Mouse (Mus musculus) spleen, embryonic (tissue): ENCODE results near the gene Nelfa.
"Not testable (repeated sequence)": the region's sequence is repeated elsewhere in the genome, so short reads cannot be mapped to it uniquely, and the experiment has no call there.

Experiments
- CTCF ChIA-PET: fragments of 350-600 bp; sonication (Branson Sonifier 250); formaldehyde crosslinking; loops from one replicate; lab custom pipeline; 2022; lab: Charles Lee

The Nelfa gene

DNA sequence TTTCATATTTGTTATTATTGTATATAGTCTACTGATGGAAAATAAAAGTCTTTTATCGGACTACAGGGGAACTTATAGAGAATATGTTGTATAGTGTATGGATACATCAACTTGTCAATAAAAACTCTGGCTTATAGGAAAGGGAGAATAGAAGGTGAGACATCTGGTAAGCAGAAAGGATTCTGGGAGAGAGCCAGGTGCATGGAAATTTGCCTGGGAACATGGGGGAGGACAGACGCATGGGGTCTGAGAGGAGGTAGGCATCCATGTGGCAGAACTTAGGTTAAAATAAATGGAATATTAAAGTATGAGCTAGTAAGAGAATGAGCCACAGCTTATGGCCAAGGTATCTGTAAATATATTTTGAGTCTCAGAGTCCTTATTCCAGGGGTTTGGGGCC lies 16.2 kb downstream of the Nelfa start:
- CTCF ChIA-PET: interaction anchor here (0.9 kb wide), 1 partner anchor 14 kb away, joined by 3 read pairs; no protein-coding TSS in a partner anchor

DNA sequence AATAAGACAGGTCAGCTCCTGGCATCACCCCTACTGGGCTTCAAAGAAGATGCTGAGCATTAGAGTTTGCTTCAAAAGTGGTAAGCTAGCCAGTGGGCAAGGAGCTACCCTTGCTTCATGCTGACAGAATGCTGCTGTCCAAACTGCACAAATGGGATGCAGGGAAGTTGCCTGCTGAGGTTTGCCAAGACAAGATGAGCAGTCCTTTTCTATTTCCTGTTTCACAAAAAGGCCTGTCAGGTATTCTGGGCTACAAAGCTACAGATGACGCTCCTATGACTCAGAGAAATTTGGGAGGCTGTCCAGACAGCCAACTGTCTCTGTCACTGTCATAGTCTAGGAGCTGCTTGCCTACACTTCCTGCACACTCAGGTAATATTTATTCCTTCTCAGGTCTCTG lies 16.7 kb downstream of the Nelfa start:
- CTCF ChIA-PET: interaction anchor here (0.9 kb wide), 1 partner anchor 14 kb away, joined by 3 read pairs; no protein-coding TSS in a partner anchor

DNA sequence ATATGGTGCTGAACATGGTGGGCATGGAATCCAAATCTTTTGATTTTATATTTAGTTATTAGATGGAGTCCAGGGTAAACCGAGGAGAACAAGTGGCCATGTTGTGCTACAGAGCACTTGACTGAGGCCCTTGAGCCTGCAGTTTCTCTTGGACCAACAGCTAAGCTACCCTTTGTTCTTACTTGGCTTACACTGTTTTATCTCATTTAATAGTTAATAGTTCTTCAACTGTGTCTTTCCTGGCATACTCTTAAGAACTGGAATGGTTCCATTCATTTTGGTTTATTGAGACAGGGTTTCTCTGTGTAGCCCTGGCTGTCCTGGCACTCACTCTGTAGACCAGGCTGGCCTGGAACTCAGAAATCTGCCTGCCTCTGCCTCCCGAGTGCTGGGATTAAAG lies 19.6 kb downstream of the Nelfa start:
- CTCF ChIA-PET: interaction anchor here (0.6 kb wide), 1 partner anchor 425 kb away, joined by 3 read pairs; no protein-coding TSS in a partner anchor

DNA sequence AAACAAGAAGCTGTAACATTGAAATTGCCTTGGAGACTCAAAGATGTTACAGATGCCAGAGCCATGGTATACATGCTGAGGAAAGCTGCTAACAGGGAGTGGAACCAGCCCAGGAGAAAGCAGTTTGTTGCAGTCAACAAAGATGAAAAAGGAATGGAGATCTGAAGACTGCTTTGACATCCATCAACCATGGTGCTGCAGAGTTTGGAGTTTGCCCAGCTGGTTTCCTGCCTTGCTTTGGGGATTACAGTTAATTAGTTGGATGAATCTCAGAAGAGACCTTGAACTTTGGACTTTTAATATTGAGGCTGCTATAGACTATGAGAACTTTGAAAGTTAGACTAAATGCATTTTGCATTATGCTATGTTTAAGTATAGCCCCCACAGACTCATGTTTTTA lies 21.2 kb downstream of the Nelfa start:
- CTCF ChIA-PET: not testable (repeated sequence)

DNA sequence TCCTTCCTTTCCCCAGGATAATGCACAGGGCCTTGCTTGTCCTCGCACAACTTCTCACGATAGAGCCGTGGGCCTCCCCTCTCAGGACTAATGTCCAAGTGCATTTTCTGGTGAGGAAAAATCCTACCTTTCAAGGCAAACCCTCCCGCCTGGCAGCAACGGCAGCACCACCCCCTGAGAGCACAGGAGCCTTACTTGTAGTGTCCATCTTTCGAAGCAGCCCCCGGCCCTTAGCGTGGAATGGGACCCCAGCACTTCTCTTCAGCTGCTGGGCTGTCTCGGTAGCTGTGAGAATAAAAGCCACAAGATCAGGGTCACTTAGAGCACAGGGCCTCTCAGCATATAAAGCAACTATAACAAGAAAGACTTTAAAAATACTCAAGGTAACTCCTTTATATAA lies 33.0 kb downstream of the Nelfa start:
- CTCF ChIA-PET: no interaction called here

DNA sequence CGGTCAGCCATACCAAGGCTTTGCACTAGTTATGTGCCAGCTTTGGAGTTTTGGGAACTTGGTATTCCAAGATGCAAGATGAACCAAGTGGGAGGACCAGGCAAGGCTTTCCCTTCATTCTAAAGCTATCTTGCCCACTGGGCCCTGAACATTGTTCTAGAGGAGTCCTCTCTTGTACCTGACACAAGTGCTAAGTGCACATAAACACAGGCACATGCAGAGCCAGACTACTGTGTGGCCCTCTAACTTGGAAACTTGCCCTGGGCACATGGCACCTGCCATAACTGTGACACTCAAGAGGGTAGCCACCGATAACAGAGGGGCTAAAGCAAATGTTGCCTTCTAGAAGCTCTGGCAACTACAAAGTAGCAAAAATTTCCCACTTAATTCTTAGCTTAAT lies 33.5 kb downstream of the Nelfa start:
- CTCF ChIA-PET: no interaction called here

DNA sequence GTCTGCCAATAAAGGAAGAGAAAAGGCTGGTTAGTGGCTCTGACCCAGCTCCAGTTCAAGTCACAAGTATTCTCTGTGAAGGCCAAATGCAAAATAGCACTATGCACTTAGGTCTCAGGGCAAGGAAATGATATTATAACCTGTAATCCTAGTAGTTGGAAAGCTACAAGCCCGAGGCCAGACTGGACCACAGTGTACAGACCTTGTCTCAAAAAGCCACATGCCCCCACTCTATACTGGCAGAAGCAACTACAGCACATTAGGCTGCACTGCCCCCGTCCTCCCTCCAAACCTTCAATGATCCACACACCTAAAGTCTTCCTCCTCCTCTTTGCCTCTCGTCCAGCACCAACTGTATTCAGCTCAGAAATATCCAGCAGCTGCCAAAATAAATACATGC lies 34.9 kb downstream of the Nelfa start:
- CTCF ChIA-PET: no interaction called here

DNA sequence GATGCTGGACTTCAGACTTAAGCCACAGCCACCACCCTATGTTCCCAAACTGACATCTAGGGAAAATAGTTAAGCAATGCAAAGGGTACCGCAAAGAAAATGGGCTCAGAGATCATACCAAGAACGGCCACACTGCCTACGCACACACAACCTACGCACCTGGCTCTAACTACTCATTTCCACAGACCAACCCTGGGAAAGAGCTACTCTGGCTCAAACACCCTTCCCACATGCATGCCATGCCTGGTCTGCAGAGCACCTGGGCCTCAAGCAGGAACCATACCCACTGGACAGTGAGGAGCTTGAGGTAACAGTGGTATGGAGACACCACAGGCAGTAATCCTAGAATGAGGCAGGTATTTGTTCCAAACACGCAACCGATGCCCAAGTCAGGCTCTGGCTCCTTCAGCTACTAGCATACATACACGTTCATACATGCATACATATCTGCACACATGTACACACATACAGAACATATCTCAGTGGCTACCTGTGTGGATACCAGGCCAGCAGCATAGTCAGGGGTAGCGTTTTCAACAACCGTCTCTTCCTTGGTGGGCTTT lies 35.4 kb downstream of the Nelfa start:
- CTCF ChIA-PET: no interaction called here

DNA sequence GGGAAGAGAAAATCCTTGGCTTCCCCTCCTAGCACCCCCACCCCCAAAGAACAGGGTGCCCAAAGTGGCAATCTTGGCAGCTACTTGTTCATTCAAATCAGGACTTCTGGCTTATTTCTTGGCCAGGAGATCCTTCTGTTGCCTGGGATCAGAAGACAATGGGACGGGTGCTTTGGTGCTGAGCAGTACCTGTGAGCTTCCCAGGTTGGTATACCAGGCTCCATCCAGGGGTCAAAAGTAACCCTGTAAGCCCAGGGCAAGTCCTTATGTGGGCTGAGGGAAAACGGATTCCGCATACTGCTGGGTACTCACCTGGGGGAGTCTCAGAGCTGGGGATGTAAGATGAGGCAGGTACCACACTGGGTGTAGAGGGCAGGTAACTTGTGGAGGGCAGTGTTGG lies 36.1 kb downstream of the Nelfa start:
- CTCF ChIA-PET: no interaction called here

DNA sequence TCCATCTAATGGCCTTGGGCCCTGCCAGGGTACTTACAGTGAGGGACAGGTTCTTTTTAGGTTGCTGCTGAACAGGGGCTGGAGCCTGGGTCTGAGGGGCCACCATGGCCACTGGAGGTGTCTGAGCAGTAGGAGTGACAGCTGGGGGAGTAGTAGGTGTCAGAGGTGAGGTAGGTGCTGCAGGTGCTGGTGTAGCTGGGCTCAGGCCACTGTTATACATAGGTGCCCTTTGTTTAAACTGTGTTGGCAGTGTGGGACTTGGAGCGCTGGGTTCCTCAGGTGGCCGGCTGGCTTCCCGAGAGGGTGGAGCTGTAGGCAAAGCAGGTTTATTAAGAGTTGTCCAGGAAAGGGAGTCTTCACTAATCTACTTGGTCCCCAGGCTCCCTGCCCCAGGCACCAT lies 37.0 kb downstream of the Nelfa start:
- CTCF ChIA-PET: no interaction called here

DNA sequence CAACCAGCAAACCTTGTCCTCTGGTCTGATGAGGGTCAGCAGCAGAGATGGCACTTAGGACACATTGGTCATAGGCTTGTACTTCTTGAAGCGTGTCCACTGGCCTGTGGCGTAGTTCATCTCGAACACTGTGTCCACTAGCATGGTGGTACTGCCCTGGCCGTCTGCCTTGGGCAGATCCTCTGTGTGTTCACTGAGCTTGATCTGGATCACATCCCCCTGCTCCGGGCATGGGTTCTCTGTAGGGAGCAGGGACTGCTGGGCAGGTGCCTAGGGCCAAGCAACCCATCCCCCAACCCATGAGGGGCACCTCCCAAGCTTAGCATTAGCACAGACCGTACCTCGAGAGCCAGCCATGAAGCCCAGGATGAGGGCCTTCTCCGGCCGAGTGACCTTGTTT lies 37.5 kb downstream of the Nelfa start:
- CTCF ChIA-PET: no interaction called here

DNA sequence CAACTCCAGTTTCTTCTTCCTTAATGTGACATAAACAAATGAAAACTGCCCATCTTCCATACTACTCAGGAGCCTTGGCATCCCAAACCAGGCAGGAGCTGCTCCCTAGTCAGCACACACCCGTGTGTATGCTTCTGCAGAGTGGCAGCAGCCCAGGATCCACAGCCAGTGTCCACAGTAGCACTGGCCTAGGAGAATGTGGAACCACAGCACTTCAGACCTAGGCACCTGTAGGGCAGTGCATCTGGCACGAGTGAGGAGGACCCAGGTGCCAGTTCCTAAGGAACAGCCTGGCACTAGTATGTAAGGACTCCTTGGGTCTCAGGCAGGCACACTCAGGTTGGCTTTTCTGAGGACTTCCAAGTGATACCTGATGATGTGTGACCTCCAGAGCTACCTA lies 39.1 kb downstream of the Nelfa start:
- CTCF ChIA-PET: no interaction called here

DNA sequence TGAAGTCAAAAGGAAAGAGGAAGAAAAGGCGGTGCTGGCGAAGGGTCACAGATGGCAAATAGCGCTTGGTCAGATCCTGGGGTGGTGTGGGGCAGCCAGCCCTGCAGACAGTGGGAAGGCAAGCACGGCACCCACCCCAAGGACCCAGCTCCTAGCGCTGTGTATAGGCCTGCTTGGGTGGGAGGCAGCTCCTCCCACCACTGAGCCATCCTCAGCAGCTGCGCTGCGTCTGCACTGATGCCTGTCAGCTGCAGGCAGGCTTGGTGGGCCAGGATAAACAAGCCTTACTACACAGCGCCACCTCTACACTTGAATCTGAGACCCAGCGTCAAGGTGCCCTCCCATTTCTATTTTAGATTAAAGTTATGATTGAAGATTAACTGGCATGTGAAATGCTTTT lies 41.1 kb downstream of the Nelfa start:
- CTCF ChIA-PET: no interaction called here

DNA sequence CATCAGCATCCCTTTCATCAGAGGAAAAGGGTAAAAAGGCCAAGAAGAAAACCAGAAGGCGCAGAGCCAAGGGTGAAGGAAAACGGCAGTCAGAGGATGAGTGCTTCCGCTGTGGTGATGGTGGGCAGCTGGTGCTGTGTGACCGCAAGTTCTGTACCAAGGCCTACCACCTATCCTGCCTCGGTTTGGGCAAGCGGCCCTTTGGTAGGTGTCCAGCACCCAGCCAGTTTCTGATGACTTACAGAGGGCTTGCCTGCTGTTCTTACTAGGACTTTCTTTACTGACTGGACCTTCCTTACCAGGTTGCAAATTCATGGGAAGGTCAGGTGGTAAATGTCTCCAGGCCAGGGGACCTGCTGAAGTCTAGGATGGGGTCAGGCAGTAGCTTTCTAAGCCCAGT lies 42.8 kb downstream of the Nelfa start:
- CTCF ChIA-PET: no interaction called here

DNA sequence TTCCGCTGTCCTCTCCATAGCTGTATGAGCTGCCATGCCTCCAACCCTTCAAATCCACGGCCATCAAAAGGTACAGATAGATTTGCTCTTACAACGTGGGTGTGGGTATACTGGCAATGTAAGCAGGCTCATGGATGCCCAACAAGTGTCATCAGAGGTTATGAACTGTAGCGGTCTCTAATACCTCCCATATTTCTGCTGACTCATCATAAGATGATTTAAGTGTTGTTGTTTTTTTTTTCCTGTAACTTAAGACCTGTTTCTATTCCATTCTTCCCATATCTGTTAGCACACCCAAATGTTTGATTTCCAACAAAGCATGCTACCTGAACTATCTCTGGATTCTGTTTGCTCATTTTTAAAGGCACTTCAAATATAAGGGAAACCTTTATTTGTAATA lies 55.1 kb downstream of the Nelfa start:
- CTCF ChIA-PET: no interaction called here

DNA sequence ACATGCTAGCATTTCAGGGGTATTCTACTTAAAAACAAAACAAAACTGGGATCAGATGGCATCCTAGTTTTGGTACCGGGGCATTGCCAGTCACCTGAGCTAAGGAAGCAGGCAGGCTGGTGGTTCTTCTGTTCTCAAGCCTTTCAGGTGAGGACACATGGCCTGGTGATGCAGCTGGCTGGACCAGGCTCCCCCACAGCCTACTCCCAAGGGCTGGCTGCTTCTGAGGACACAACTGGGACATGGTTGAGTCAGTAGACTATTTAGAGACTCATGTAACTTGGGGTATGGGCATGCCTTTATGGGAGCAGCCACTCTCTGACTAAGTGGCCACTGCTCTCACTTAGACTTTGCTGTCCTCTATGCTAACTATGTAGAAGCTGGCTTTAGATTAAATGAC lies 60.7 kb downstream of the Nelfa start:
- CTCF ChIA-PET: no interaction called here

DNA sequence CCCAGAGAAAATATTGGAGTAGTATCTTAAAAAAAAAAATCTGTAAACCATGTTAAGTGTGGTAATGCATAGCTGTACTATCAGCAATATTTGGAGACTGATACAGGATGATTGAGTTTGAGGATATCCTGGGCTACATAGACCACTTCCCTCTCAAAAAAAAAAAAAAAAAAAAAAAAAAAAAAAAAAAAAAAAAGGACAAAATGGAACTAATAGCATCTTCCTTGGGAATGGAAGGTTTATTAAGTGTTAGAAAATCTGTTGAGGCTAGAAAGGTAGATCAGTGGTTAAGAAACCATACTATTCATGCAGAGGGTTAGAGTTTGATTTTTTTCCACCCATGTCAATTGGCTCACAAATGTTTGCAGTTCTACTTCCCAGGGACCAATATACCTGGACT lies 78.5 kb downstream of the Nelfa start:
- CTCF ChIA-PET: no interaction called here

DNA sequence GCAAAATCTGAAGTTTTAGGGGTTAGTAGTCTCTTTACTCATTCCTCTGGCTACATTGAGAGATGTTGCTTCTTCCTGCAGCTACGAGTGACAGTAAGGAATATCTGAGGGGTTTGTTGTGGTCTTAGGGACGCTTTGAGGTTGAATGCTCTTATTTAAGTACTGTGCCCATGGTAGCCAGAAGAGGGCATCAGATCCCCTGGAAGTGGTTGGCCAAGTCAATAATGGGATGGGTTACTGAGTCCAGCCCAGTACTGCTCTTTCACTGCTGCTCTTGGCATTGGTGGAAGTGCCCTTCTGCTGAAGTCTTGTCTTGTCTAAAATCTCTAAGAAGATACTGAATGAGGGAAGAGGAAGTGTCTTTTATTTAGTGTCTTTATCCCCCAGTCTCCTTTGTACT lies 82.2 kb downstream of the Nelfa start:
- CTCF ChIA-PET: interaction anchor here (0.6 kb wide), 1 partner anchor 1901 kb away, joined by 4 read pairs; no protein-coding TSS in a partner anchor

DNA sequence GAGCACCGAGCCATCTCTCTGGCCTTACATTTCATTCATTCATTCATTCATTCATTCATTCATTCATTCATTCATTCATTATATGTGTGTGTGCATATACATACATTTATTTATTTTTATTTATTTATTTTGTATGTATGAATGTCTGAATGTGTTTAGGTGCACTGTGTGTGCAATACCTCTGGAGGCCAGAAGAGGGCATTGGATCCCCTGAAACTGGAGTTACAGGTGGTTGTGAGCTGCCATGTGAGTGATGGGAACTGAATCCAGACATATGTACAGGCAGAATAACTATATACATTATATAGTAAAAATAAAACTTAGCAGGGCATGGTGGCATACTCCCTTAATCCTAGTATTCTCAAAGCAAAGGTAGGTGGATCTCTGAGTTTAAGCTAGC lies 83.1 kb downstream of the Nelfa start:
- CTCF ChIA-PET: no interaction called here

DNA sequence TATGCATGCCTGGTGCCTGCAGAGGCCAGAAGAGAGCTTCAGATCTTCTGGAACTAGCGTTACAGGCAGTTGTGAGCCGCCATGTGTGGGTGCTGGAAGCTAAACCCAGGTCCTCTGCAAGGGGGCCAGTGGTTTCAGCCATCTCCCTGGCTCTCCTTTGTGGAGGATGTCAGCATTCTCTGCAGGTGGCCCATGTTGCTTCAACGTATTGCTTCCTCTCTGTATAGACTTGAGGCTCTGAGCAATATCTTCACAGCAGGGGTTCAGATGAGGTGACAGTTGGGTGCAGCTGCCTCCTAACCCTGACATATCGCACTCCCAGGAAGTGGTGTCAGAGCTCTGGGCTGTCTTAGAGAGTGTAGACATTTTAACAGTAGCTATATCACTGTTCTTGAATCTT lies 84.7 kb downstream of the Nelfa start:
- CTCF ChIA-PET: no interaction called here
